Mouse (Mus musculus): ENCODE measurements around the gene Eef2kmt. TPM values are rescaled to one million over a fixed set of nuclear protein-coding genes. Genes with fewer than 3 reads are reported as not detected.

Gene Eef2kmt
- polyA plus RNA-seq (2014; fragmentation: Illumina TruSeq; extraction: RNeasy Lipid Tissue Mini Kit (QIAGEN cat#74804); ENCODE audit: low read depth, low replicate concordance), result 3.0 TPM

GRCm38 (mm10) chr16:5255779-5256496, at the start of gene Eef2kmt:
TSS of gene Eef2kmt (minus strand) at chr16:5255983.

GRCm38 (mm10) chr16:5233418-5234313, 22.1 kb downstream of the Eef2kmt start, which contains the start of gene Alg1:
TSS of gene Alg1 (plus strand) at chr16:5233621.

GRCm38 (mm10) chr16:5222140-5222539, 33.6 kb downstream of the Eef2kmt start, which contains the start of gene AU021092:
TSS of gene AU021092 (minus strand) at chr16:5222299.

GRCm38 (mm10) chr16:5203668-5204433, 51.9 kb downstream of the Eef2kmt start, which contains the start of gene Nagpa:
TSS of gene Nagpa (minus strand) at chr16:5204012.

Other genes starting within 250 kb of the Eef2kmt start
- gene Smim22, start 248.7 kb downstream of the Eef2kmt start, polyA plus RNA-seq (2014; fragmentation: Illumina TruSeq; extraction: RNeasy Lipid Tissue Mini Kit (QIAGEN cat#74804); ENCODE audit: low read depth, low replicate concordance), result 3.5 TPM
- 0.79 TPM for gene Rogdi, start 242.4 kb downstream of the Eef2kmt start, polyA plus RNA-seq (2014; fragmentation: Illumina TruSeq; extraction: RNeasy Lipid Tissue Mini Kit (QIAGEN cat#74804); ENCODE audit: low read depth, low replicate concordance)
- gene Glyr1, start 206.1 kb downstream of the Eef2kmt start, polyA plus RNA-seq (2014; fragmentation: Illumina TruSeq; extraction: RNeasy Lipid Tissue Mini Kit (QIAGEN cat#74804); ENCODE audit: low read depth, low replicate concordance), result 70.1 TPM
- 29.0 TPM for gene Ubn1, start 205.9 kb downstream of the Eef2kmt start, polyA plus RNA-seq (2014; fragmentation: Illumina TruSeq; extraction: RNeasy Lipid Tissue Mini Kit (QIAGEN cat#74804); ENCODE audit: low read depth, low replicate concordance)
- gene Ppl, start 123.6 kb downstream of the Eef2kmt start, polyA plus RNA-seq (2014; fragmentation: Illumina TruSeq; extraction: RNeasy Lipid Tissue Mini Kit (QIAGEN cat#74804); ENCODE audit: low read depth, low replicate concordance), result 1.9 TPM
- gene Sec14l5, start 108.9 kb downstream of the Eef2kmt start, polyA plus RNA-seq (2014; fragmentation: Illumina TruSeq; extraction: RNeasy Lipid Tissue Mini Kit (QIAGEN cat#74804); ENCODE audit: low read depth, low replicate concordance), result not detected
- gene Nagpa, start 52.0 kb downstream of the Eef2kmt start, polyA plus RNA-seq (2014; fragmentation: Illumina TruSeq; extraction: RNeasy Lipid Tissue Mini Kit (QIAGEN cat#74804); ENCODE audit: low read depth, low replicate concordance), result 0.25 TPM
- not detected for gene AU021092, start 33.7 kb downstream of the Eef2kmt start, polyA plus RNA-seq (2014; fragmentation: Illumina TruSeq; extraction: RNeasy Lipid Tissue Mini Kit (QIAGEN cat#74804); ENCODE audit: low read depth, low replicate concordance)
- 1.6 TPM for gene Alg1, start 22.4 kb downstream of the Eef2kmt start, polyA plus RNA-seq (2014; fragmentation: Illumina TruSeq; extraction: RNeasy Lipid Tissue Mini Kit (QIAGEN cat#74804); ENCODE audit: low read depth, low replicate concordance)

All from sigmoid colon, adult 10 weeks (tissue).